Mouse (Mus musculus): ENCODE data around the gene Olfr975. TPM values are rescaled to one million over a fixed set of nuclear protein-coding genes. Genes with fewer than 3 reads are reported as not detected.

Olfr975 gene
- not detected for polyA plus RNA-seq (2014; fragmentation: Illumina TruSeq; extraction: RNeasy Lipid Tissue Mini Kit (QIAGEN cat#74804); ENCODE audit: low read depth, low replicate concordance)

GRCm38 (mm10) chr9:39951946-39952345, at the start of gene Olfr975:
Olfr975 (minus strand) TSS chr9:39952046.

GRCm38 (mm10) chr9:39991813-39992212, 40.0 kb upstream of the Olfr975 start, which contains the start of gene Olfr978:
Olfr978 (plus strand) TSS chr9:39992113.

GRCm38 (mm10) chr9:39961033-39961432, 9.2 kb upstream of the Olfr975 start, which contains the start of gene Olfr976:
Olfr976 (minus strand) TSS chr9:39961133.

GRCm38 (mm10) chr9:39937201-39937600, 14.6 kb downstream of the Olfr975 start, which contains the start of gene Olfr974:
Olfr974 (plus strand) TSS chr9:39937501.

GRCm38 (mm10) chr9:39907036-39907435, 44.8 kb downstream of the Olfr975 start, which contains the start of gene Olfr229:
Olfr229 (plus strand) TSS chr9:39907336.

Other genes starting within 250 kb of the Olfr975 start
- not detected for gene Olfr149, start 244.9 kb downstream of the Olfr975 start, polyA plus RNA-seq (2014; fragmentation: Illumina TruSeq; extraction: RNeasy Lipid Tissue Mini Kit (QIAGEN cat#74804); ENCODE audit: low read depth, low replicate concordance)
- not detected for gene Olfr965, start 240.7 kb downstream of the Olfr975 start, polyA plus RNA-seq (2014; fragmentation: Illumina TruSeq; extraction: RNeasy Lipid Tissue Mini Kit (QIAGEN cat#74804); ENCODE audit: low read depth, low replicate concordance)
- not detected for gene Olfr150, start 221.1 kb downstream of the Olfr975 start, polyA plus RNA-seq (2014; fragmentation: Illumina TruSeq; extraction: RNeasy Lipid Tissue Mini Kit (QIAGEN cat#74804); ENCODE audit: low read depth, low replicate concordance)
- gene Olfr967, start 205.8 kb downstream of the Olfr975 start, polyA plus RNA-seq (2014; fragmentation: Illumina TruSeq; extraction: RNeasy Lipid Tissue Mini Kit (QIAGEN cat#74804); ENCODE audit: low read depth, low replicate concordance), result not detected
- not detected for gene Olfr968, start 168.8 kb downstream of the Olfr975 start, polyA plus RNA-seq (2014; fragmentation: Illumina TruSeq; extraction: RNeasy Lipid Tissue Mini Kit (QIAGEN cat#74804); ENCODE audit: low read depth, low replicate concordance)
- gene Olfr969, start 161.1 kb downstream of the Olfr975 start, polyA plus RNA-seq (2014; fragmentation: Illumina TruSeq; extraction: RNeasy Lipid Tissue Mini Kit (QIAGEN cat#74804); ENCODE audit: low read depth, low replicate concordance), result not detected
- gene Olfr970, start 143.2 kb downstream of the Olfr975 start, polyA plus RNA-seq (2014; fragmentation: Illumina TruSeq; extraction: RNeasy Lipid Tissue Mini Kit (QIAGEN cat#74804); ENCODE audit: low read depth, low replicate concordance), result not detected
- gene Olfr971, start 115.2 kb downstream of the Olfr975 start, polyA plus RNA-seq (2014; fragmentation: Illumina TruSeq; extraction: RNeasy Lipid Tissue Mini Kit (QIAGEN cat#74804); ENCODE audit: low read depth, low replicate concordance), result not detected
- not detected for gene Olfr972, start 85.6 kb downstream of the Olfr975 start, polyA plus RNA-seq (2014; fragmentation: Illumina TruSeq; extraction: RNeasy Lipid Tissue Mini Kit (QIAGEN cat#74804); ENCODE audit: low read depth, low replicate concordance)
- not detected for gene Olfr229, start 44.7 kb downstream of the Olfr975 start, polyA plus RNA-seq (2014; fragmentation: Illumina TruSeq; extraction: RNeasy Lipid Tissue Mini Kit (QIAGEN cat#74804); ENCODE audit: low read depth, low replicate concordance)
- gene Olfr974, start 14.5 kb downstream of the Olfr975 start, polyA plus RNA-seq (2014; fragmentation: Illumina TruSeq; extraction: RNeasy Lipid Tissue Mini Kit (QIAGEN cat#74804); ENCODE audit: low read depth, low replicate concordance), result not detected
- not detected for gene Olfr976, start 9.1 kb upstream of the Olfr975 start, polyA plus RNA-seq (2014; fragmentation: Illumina TruSeq; extraction: RNeasy Lipid Tissue Mini Kit (QIAGEN cat#74804); ENCODE audit: low read depth, low replicate concordance)
- not detected for gene Olfr978, start 40.1 kb upstream of the Olfr975 start, polyA plus RNA-seq (2014; fragmentation: Illumina TruSeq; extraction: RNeasy Lipid Tissue Mini Kit (QIAGEN cat#74804); ENCODE audit: low read depth, low replicate concordance)
- gene Olfr979, start 51.4 kb upstream of the Olfr975 start, polyA plus RNA-seq (2014; fragmentation: Illumina TruSeq; extraction: RNeasy Lipid Tissue Mini Kit (QIAGEN cat#74804); ENCODE audit: low read depth, low replicate concordance), result not detected
- not detected for gene Olfr980, start 57.5 kb upstream of the Olfr975 start, polyA plus RNA-seq (2014; fragmentation: Illumina TruSeq; extraction: RNeasy Lipid Tissue Mini Kit (QIAGEN cat#74804); ENCODE audit: low read depth, low replicate concordance)
- gene Olfr981, start 69.4 kb upstream of the Olfr975 start, polyA plus RNA-seq (2014; fragmentation: Illumina TruSeq; extraction: RNeasy Lipid Tissue Mini Kit (QIAGEN cat#74804); ENCODE audit: low read depth, low replicate concordance), result not detected
- not detected for gene Olfr982, start 121.8 kb upstream of the Olfr975 start, polyA plus RNA-seq (2014; fragmentation: Illumina TruSeq; extraction: RNeasy Lipid Tissue Mini Kit (QIAGEN cat#74804); ENCODE audit: low read depth, low replicate concordance)
- not detected for gene Olfr983, start 141.5 kb upstream of the Olfr975 start, polyA plus RNA-seq (2014; fragmentation: Illumina TruSeq; extraction: RNeasy Lipid Tissue Mini Kit (QIAGEN cat#74804); ENCODE audit: low read depth, low replicate concordance)
- not detected for gene Olfr984, start 162.2 kb upstream of the Olfr975 start, polyA plus RNA-seq (2014; fragmentation: Illumina TruSeq; extraction: RNeasy Lipid Tissue Mini Kit (QIAGEN cat#74804); ENCODE audit: low read depth, low replicate concordance)
- gene Olfr985, start 178.1 kb upstream of the Olfr975 start, polyA plus RNA-seq (2014; fragmentation: Illumina TruSeq; extraction: RNeasy Lipid Tissue Mini Kit (QIAGEN cat#74804); ENCODE audit: low read depth, low replicate concordance), result not detected
- not detected for gene Tmem225, start 196.1 kb upstream of the Olfr975 start, polyA plus RNA-seq (2014; fragmentation: Illumina TruSeq; extraction: RNeasy Lipid Tissue Mini Kit (QIAGEN cat#74804); ENCODE audit: low read depth, low replicate concordance)
- not detected for gene Olfr986, start 228.9 kb upstream of the Olfr975 start, polyA plus RNA-seq (2014; fragmentation: Illumina TruSeq; extraction: RNeasy Lipid Tissue Mini Kit (QIAGEN cat#74804); ENCODE audit: low read depth, low replicate concordance)
- 3.2 TPM for gene Zfp202, start 240.3 kb upstream of the Olfr975 start, polyA plus RNA-seq (2014; fragmentation: Illumina TruSeq; extraction: RNeasy Lipid Tissue Mini Kit (QIAGEN cat#74804); ENCODE audit: low read depth, low replicate concordance)

Measured in heart, adult 10 weeks (tissue).